Mouse (Mus musculus) liver, postnatal 0 days (tissue): ENCODE data around the gene 1110004F10Rik. TPM values are rescaled to one million over a fixed set of nuclear protein-coding genes. Genes with fewer than 3 reads are reported as not detected.

Source experiments
- ATAC-seq: fragments of 200-750 bp; cut with Nextera tagmentation; 2 replicates; pipeline ENCODE4 v1.8.0; 2017; ENCODE audit warnings: mild to moderate bottlenecking, moderate library complexity
- DNase-seq: peaks from one replicate; pipeline ENCODE4 v3.0.0-alpha.2; 2016
- H3K27ac ChIP-seq: fragments of 300-500 bp; sonication (generic); 2 replicates; pipeline ENCODE4 v1.5.1; 2014; ENCODE audit warnings: antibody characterized with exemption, moderate library complexity, mild to moderate bottlenecking, low read depth
- H3K27me3 ChIP-seq: fragments of 300-500 bp; sonication (generic); 2 replicates; pipeline ENCODE4 v1.6.1; 2014; ENCODE audit warnings: low read length, control low read depth, mixed read lengths; ENCODE audit not compliant: insufficient read depth
- H3K36me3 ChIP-seq: fragments of 300-500 bp; sonication (generic); replicated peaks from 2 replicates; pipeline ENCODE4 v1.6.1; 2014; ENCODE audit warnings: mild to moderate bottlenecking, control low read depth, low read length, moderate library complexity, mixed read lengths; ENCODE audit not compliant: insufficient read depth
- H3K4me1 ChIP-seq: fragments of 300-500 bp; sonication (generic); 2 replicates; pipeline ENCODE4 v1.6.1; 2014; ENCODE audit warnings: antibody characterized with exemption, mild to moderate bottlenecking, control low read depth; ENCODE audit not compliant: insufficient read depth
- H3K4me2 ChIP-seq: fragments of 300-500 bp; sonication (generic); 2 replicates; pipeline ENCODE4 v1.6.1; 2014; ENCODE audit warnings: low read depth, mild to moderate bottlenecking, low read length, moderate library complexity, mixed read lengths
- H3K4me3 ChIP-seq: fragments of 300-500 bp; sonication (generic); 2 replicates; pipeline ENCODE4 v1.5.1; 2014; ENCODE audit warnings: low read depth, low read length
- H3K9ac ChIP-seq: fragments of 300-500 bp; sonication (generic); replicated peaks from 2 replicates; pipeline ENCODE4 v1.6.1; 2014; ENCODE audit warnings: mild to moderate bottlenecking, moderate library complexity
- H3K9me3 ChIP-seq: fragments of 300-500 bp; sonication (generic); 2 replicates; pipeline ENCODE4 v1.6.1; 2016; ENCODE audit warnings: mild to moderate bottlenecking, control low read depth, low read length, mixed read lengths
- CTCF ChIP-seq: sonication (generic); IDR thresholded peaks from 2 replicates; pipeline ENCODE4 v1.5.1; 2016; ENCODE audit warnings: antibody characterized with exemption, low read depth
- EP300 ChIP-seq: IDR thresholded peaks from 2 replicates; pipeline ENCODE4 v1.6.1; 2016; ENCODE audit warnings: antibody characterized with exemption, low read depth, mild to moderate bottlenecking
- WGBS: fragments of 180-500 bp; shearing (Covaris S2); extraction: QIAGEN DNeasy Blood & Tissue Kit; methylation state at CpG from one replicate; pipeline ENCODE4 v1.1.7; 2014; ENCODE audit not compliant: insufficient replicate concordance; 5-methylcytosine and 5-hydroxymethylcytosine counted together
- polyA plus RNA-seq: library from polyadenylated mRNA; unstranded; fragments of >200 nt; fragmentation: Nextera tagmentation; extraction: Ambion mirVana; gene quantifications from 2 replicates; pipeline ENCODE4 v1.2.1, GENCODE M21; 2015

The 1110004F10Rik gene
- polyA plus RNA-seq, 1 experiment from 2014 or later = 93.1 TPM

- Histone ChIP-seq H3K9me3 (no peaks in the 10 kb centered on the region), H3K27ac (no peak overlapping the region), H3K36me3 (no peaks in the 10 kb centered on the region), H3K27me3 (no peaks in the 10 kb centered on the region), H3K4me1 (no peaks in the 10 kb centered on the region), H3K4me3 (no peak overlapping the region), H3K9ac (no peak overlapping the region), H3K4me2 (no peak overlapping the region)
- DNase-seq = no peak
- 48% methylated on average over 4 of the region's 4 CpGs for WGBS
- TF ChIP-seq CTCF = no peak
- no peak for TF ChIP-seq EP300
- no peak for ATAC-seq
Measured at GRCm38 (mm10) chr7:116149568-116149967, 110.4 kb downstream of the 1110004F10Rik start.

GRCm38 (mm10) chr7:116153781-116154368 is 114.7 kb downstream of the 1110004F10Rik start:
- Histone ChIP-seq H3K4me1 (no peaks in the 10 kb centered on the region), H3K27ac (no peak overlapping the region), H3K27me3 (no peaks in the 10 kb centered on the region), H3K9me3 (no peaks in the 10 kb centered on the region), H3K36me3 (0 out of 2 replicates have a peak, but pooled peaks cover 4% of the 10 kb centered on the region), H3K9ac (no peak overlapping the region), H3K4me2 (no peak overlapping the region), H3K4me3 (no peak overlapping the region)
- ATAC-seq (no peak), DNase-seq (no peak)
- TF ChIP-seq CTCF (no peak), EP300 (no peak)
- WGBS = 13% methylated on average over 2 of the region's 2 CpGs

Other genes with a start within 250 kb of the 1110004F10Rik start
- gene Sox6, start 601 bp upstream of the 1110004F10Rik start, polyA plus RNA-seq = 44.4 and 46.2 TPM in 2 replicates
- 0.13 and 0.14 TPM in 2 replicates for gene Gm4353, start 45.2 kb downstream of the 1110004F10Rik start, polyA plus RNA-seq